Mouse (Mus musculus): Measurements from ENCODE around the gene Plxnd1. TPM values are rescaled to one million over a fixed set of nuclear protein-coding genes. Genes with fewer than 3 reads are reported as not detected.

Gene Plxnd1
- polyA plus RNA-seq, 1 experiment from 2014 or later, result 46.9 TPM

DNA sequence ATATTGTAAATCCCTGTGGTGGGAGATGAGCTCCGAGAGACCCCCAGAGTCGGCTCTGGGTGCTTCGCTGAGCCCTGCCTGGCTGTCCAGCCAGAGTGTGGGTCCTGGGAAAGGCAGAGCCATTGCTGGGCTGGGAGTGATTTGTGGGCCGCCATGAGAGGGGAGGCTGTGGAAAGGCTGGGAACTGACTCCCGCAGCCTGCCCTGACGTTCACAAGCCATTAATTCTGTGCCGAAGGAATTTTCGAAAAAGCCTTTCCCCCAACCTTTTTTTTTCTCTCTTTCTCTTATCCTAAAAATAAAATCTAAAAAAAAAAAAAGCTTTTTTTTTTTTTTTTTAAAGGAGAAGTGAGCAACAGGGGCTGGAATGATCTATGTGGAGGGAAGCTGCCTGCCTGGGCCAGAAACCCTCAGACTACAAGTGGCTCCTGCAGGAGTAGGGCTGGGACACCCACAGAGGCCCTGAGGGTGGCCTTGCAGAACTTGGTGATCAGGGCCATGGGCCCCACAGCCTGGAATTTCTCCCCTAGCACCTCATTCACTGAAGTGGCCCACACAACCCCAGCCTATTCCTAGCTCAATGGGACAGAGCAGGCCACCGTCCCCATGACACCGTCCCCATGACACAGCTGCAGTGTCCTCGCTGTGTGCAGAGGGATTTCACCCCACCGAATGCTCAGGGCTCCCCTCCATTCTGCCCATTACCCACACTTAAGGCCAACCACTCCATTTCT is 11.3 kb downstream of the Plxnd1 start:
- 53% methylated on average over 12 of the region's 12 CpGs for WGBS
- peak overlapping the region; percentile 70 for H3K27ac ChIP-seq (replicated peaks; ENCODE audit: low read depth, low read length)
- no peak for ATAC-seq (ENCODE audit: low read depth)
- H3K4me1 ChIP-seq (ENCODE audit: control insufficient read depth, insufficient read depth, low read length), result peaks cover 39% of the 10 kb centered on the region
- no peak overlapping the region for H3K4me3 ChIP-seq (ENCODE audit: low read depth, low read length)
- H3K4me2 ChIP-seq (ENCODE audit: low read depth, low read length), result peak overlapping the region; percentile 24
- no peaks in the 10 kb centered on the region for H3K27me3 ChIP-seq (replicated peaks; ENCODE audit: control insufficient read depth, insufficient read depth, low read length)
- H3K36me3 ChIP-seq (ENCODE audit: control insufficient read depth, insufficient read depth, low read length), result 0 out of 2 replicates have a peak, but pooled peaks cover 5% of the 10 kb centered on the region
- 0 out of 2 replicates have a peak overlapping the region, but pooled peaks have one; percentile 35 for H3K9ac ChIP-seq (ENCODE audit: low read depth, low read length)
- H3K9me3 ChIP-seq (ENCODE audit: control insufficient read depth, low read length), result no peaks in the 10 kb centered on the region
- no peak for DNase-seq (ENCODE audit: low spot score)

DNA sequence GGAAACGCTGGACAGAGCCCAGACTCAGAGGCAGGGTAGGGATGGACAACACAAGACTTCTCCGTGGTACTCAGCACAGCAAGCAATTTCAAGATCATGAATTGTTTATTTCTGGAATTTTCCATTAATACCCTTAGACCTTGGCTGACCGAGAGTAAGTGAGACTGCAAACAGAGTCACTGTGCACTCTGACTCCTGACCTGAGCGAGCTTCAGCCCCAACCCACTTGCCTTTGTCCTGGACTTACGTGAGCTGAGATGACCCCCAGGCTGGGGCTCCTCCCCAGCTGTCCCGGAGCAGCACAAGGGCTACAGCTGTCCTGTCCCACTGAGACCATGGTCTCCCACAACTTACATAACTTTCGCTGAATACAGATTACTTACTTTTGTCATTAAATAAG is 11.9 kb downstream of the Plxnd1 start:
- Histone ChIP-seq H3K27ac (replicated peaks; ENCODE audit: low read depth, low read length) (peak overlapping the region; percentile 70), H3K4me1 (ENCODE audit: control insufficient read depth, insufficient read depth, low read length) (peaks cover 39% of the 10 kb centered on the region), H3K9ac (ENCODE audit: low read depth, low read length) (peak overlapping the region; percentile 35; the same call in 1 of the 2 replicates), H3K36me3 (ENCODE audit: control insufficient read depth, insufficient read depth, low read length) (peaks cover 5% of the 10 kb centered on the region; the same call in 1 of the 2 replicates), H3K9me3 (ENCODE audit: control insufficient read depth, low read length) (no peaks in the 10 kb centered on the region), H3K4me2 (ENCODE audit: low read depth, low read length) (peak overlapping the region; percentile 24), H3K27me3 (replicated peaks; ENCODE audit: control insufficient read depth, insufficient read depth, low read length) (no peaks in the 10 kb centered on the region), H3K4me3 (ENCODE audit: low read depth, low read length) (no peak overlapping the region)
- ATAC-seq (ENCODE audit: low read depth), result no peak
- no peak for DNase-seq (ENCODE audit: low spot score)
- 49% methylated on average over 7 of the region's 7 CpGs for WGBS

DNA sequence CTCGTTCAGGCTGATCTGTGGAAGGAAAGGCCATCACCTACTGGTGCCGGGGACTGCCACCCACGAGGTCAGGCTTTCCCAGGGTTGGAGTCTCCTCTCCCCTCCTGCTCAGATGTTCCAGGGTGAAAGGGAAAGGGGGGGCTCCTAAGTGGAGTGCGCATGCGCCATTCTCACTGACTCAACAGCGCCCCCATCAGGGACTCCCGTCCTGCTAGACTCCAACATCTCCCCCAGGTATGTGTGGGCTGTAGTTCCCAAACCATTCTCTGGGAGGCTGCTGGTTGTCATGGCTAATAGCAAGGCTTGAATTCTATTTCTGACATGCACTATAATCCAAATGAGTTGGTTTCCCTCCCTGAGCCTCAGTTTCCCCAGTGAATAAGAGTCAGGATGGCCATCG is 16.2 kb downstream of the Plxnd1 start:
- no peak overlapping the region for H3K4me2 ChIP-seq (ENCODE audit: low read depth, low read length)
- no peaks in the 10 kb centered on the region for H3K27me3 ChIP-seq (replicated peaks; ENCODE audit: control insufficient read depth, insufficient read depth, low read length)
- DNase-seq (ENCODE audit: low spot score), result no peak
- peaks cover 11% of the 10 kb centered on the region for H3K4me1 ChIP-seq (ENCODE audit: control insufficient read depth, insufficient read depth, low read length)
- no peak overlapping the region for H3K9ac ChIP-seq (ENCODE audit: low read depth, low read length)
- no peaks in the 10 kb centered on the region for H3K9me3 ChIP-seq (ENCODE audit: control insufficient read depth, low read length)
- 58% methylated on average over 8 of the region's 8 CpGs for WGBS
- H3K27ac ChIP-seq (replicated peaks; ENCODE audit: low read depth, low read length), result no peak overlapping the region
- H3K4me3 ChIP-seq (ENCODE audit: low read depth, low read length), result no peak overlapping the region
- no peak for ATAC-seq (ENCODE audit: low read depth)
- H3K36me3 ChIP-seq (ENCODE audit: control insufficient read depth, insufficient read depth, low read length), result peaks cover 5% of the 10 kb centered on the region; the same call in 1 of the 2 replicates

DNA sequence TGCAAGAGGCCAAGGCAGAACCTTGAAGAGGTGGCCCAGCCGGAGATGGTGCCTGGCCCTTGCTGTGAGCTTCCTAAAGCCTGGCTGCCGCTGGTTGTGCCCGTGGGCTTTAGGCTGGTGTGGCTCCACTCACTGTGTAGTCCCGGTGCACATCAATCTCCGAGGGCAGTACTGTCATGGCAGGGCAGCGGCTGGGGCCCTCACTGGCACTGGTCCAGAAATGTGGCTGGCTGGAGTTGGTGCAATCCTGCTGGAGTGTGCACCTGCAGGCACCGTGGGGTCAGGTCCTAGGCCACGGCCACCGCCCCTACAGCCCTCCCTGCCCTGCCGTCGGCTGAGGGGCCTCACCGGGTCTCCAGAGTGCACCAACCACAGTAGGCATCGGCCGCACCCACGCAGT is 17.0 kb downstream of the Plxnd1 start:
- Histone ChIP-seq H3K9me3 (ENCODE audit: control insufficient read depth, low read length) (no peaks in the 10 kb centered on the region), H3K36me3 (ENCODE audit: control insufficient read depth, insufficient read depth, low read length) (peaks cover 5% of the 10 kb centered on the region; the same call in 1 of the 2 replicates), H3K27ac (replicated peaks; ENCODE audit: low read depth, low read length) (no peak overlapping the region), H3K4me2 (ENCODE audit: low read depth, low read length) (no peak overlapping the region), H3K4me3 (ENCODE audit: low read depth, low read length) (no peak overlapping the region), H3K9ac (ENCODE audit: low read depth, low read length) (no peak overlapping the region), H3K27me3 (replicated peaks; ENCODE audit: control insufficient read depth, insufficient read depth, low read length) (no peaks in the 10 kb centered on the region), H3K4me1 (ENCODE audit: control insufficient read depth, insufficient read depth, low read length) (peaks cover 5% of the 10 kb centered on the region)
- ATAC-seq (ENCODE audit: low read depth), result no peak
- no peak for DNase-seq (ENCODE audit: low spot score)
- 88% methylated on average over 13 of the region's 15 CpGs for WGBS

DNA sequence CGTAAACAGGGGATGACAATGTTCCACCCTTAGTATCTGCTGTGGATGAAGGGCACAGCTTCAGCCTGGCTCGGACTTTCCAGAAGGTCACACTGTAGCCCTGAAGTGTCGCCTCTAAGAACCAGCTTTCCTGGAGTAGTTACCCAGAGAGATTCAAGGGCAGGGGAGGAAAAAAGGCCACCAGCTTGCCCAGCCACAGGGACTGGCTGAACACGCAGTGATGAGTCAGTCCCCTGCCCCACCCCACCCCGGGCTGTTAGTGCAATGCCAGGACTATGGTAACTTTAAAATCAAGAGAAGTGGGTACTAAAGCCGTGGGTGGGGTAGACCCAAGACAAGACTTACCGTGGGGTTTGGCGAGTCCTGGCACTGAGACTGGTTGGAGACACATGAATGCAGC is 19.2 kb downstream of the Plxnd1 start:
- WGBS, result 87% methylated on average over 8 of the region's 8 CpGs
- Histone ChIP-seq H3K36me3 (ENCODE audit: control insufficient read depth, insufficient read depth, low read length) (peaks cover 5% of the 10 kb centered on the region; the same call in 1 of the 2 replicates), H3K4me2 (ENCODE audit: low read depth, low read length) (no peak overlapping the region), H3K27ac (replicated peaks; ENCODE audit: low read depth, low read length) (no peak overlapping the region), H3K9me3 (ENCODE audit: control insufficient read depth, low read length) (no peaks in the 10 kb centered on the region), H3K9ac (ENCODE audit: low read depth, low read length) (no peak overlapping the region), H3K27me3 (replicated peaks; ENCODE audit: control insufficient read depth, insufficient read depth, low read length) (no peaks in the 10 kb centered on the region), H3K4me1 (ENCODE audit: control insufficient read depth, insufficient read depth, low read length) (peaks cover 19% of the 10 kb centered on the region), H3K4me3 (ENCODE audit: low read depth, low read length) (no peak overlapping the region)
- ATAC-seq (ENCODE audit: low read depth), result no peak
- no peak for DNase-seq (ENCODE audit: low spot score)

DNA sequence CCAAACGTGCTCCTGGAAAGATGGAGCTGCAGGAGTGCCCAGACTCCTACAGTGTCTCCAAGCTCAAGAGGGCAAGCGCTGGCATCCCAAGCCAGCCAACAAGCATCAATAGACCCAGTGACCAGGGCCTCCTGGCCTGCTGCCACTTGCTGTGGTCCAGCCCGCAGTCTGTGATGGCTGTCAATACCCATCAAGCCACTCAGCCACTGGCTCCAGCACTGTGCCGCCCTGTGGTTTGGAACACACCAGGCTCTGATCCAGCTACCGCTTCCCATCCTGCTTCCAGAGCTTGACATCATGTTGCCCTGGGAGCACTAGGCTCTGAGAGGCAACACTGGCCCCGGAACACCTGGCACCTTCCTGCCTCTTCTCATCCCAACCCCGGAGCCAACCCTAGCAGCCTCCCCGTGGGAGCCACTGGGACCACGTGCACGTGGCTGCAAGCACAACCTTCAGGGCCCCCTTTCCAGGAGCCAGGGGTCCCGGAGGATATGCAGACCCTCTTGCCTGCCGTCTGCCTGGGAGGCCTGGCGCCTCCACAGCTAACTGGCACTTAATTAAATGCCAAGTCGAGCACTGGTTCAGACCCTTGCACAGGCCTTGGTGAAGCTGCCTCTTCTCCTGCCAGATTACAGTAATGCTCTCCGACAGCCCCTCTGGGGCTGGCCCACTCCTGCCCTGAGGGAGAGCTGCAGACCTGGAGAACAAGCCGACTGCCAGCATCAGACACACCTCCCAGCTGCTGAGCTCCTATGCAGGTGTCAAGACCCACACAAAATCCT is 20.7 kb downstream of the Plxnd1 start:
- no peak for DNase-seq (ENCODE audit: low spot score)
- Histone ChIP-seq H3K9me3 (ENCODE audit: control insufficient read depth, low read length) (no peaks in the 10 kb centered on the region), H3K27me3 (replicated peaks; ENCODE audit: control insufficient read depth, insufficient read depth, low read length) (no peaks in the 10 kb centered on the region), H3K4me3 (ENCODE audit: low read depth, low read length) (no peak overlapping the region), H3K9ac (ENCODE audit: low read depth, low read length) (no peak overlapping the region), H3K36me3 (ENCODE audit: control insufficient read depth, insufficient read depth, low read length) (no peaks in the 10 kb centered on the region; the same call in 1 of the 2 replicates), H3K27ac (replicated peaks; ENCODE audit: low read depth, low read length) (0 out of 2 replicates have a peak overlapping the region, but pooled peaks have one; percentile 33), H3K4me2 (ENCODE audit: low read depth, low read length) (no peak overlapping the region), H3K4me1 (ENCODE audit: control insufficient read depth, insufficient read depth, low read length) (peaks cover 19% of the 10 kb centered on the region)
- 74% methylated on average over 16 of the region's 16 CpGs for WGBS
- 0 out of 2 replicates have a peak, but pooled peaks have one; percentile 9 for ATAC-seq (ENCODE audit: low read depth)

DNA sequence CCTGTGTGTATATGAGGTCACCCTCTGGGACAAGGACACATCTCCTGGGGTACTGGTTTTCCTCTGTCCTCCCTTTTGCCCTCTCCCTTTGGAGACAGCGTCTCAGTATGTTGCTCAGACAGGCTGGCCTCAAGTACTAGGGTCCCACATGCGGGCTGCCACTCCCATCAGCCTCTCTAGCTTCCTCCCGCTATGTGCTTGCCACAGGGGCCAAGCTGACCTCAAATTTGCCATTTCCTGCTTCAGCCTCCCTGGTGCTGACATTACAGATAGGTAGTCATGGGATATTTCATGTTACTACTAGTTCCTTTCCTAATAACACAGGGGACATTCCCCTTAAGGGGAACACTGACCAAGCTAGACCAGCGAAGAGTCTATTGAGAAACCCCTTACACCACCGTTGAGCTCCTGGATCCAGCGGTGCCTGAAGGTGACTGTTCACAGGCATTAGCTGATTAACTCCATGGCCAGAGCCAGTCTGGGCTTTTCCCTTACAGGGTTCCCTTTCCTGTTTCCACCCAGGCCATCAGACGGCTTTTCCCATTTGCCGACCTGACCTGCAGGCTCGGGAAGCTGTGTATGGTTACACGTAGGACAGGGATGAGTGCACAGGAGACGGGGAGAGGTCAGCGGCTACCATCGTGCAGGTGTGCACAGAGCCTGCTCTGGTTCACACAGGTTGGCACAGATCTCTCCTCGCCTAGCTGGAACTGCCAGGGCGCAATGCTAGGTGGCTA is 21.5 kb downstream of the Plxnd1 start:
- Histone ChIP-seq H3K4me3 (ENCODE audit: low read depth, low read length) (no peak overlapping the region), H3K27me3 (replicated peaks; ENCODE audit: control insufficient read depth, insufficient read depth, low read length) (no peaks in the 10 kb centered on the region), H3K4me2 (ENCODE audit: low read depth, low read length) (no peak overlapping the region), H3K27ac (replicated peaks; ENCODE audit: low read depth, low read length) (0 out of 2 replicates have a peak overlapping the region, but pooled peaks have one; percentile 33), H3K4me1 (ENCODE audit: control insufficient read depth, insufficient read depth, low read length) (peaks cover 19% of the 10 kb centered on the region), H3K9ac (ENCODE audit: low read depth, low read length) (no peak overlapping the region), H3K9me3 (ENCODE audit: control insufficient read depth, low read length) (no peaks in the 10 kb centered on the region), H3K36me3 (ENCODE audit: control insufficient read depth, insufficient read depth, low read length) (peaks cover 3% of the 10 kb centered on the region; the same call in 1 of the 2 replicates)
- no peak for DNase-seq (ENCODE audit: low spot score)
- WGBS, result 86% methylated on average over 15 of the region's 15 CpGs
- no peak for ATAC-seq (ENCODE audit: low read depth)

DNA sequence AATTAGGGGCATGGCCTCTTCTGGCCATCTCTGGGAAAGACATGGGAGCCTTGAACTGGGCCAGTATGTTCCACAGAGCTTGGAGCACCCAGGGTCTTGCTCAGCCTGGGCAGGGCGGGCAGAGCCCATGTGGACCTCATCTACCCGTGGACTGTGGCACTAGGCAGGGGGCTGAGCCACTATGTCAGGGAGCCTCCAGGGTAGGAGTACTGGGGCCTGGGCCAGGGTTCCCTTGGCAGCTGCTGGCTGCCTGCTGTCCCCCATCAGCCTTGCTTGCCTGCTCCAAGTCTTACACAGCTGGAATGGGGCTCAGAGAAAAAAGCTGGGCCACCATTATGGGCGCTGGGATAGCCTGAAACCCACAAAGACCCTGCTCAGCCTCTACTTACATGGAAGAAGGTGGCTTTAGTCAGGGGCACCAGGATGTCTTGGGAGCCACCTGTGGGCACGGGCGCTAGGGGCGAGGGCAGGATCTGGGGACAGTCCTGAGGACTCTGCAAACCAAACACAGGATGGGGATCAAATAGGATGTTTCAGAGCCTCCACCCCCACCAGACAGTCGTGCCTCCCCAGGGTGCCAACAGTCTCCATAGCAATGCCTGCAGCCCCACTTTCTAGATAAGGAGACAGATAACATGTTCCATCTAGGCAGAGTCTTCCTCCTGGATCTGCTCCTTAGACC is 22.6 kb downstream of the Plxnd1 start:
- Histone ChIP-seq H3K4me2 (ENCODE audit: low read depth, low read length) (0 out of 2 replicates have a peak overlapping the region, but pooled peaks have one; percentile 12), H3K27ac (replicated peaks; ENCODE audit: low read depth, low read length) (peak overlapping the region; percentile 68; the same call in 1 of the 2 replicates), H3K4me3 (ENCODE audit: low read depth, low read length) (no peak overlapping the region), H3K27me3 (replicated peaks; ENCODE audit: control insufficient read depth, insufficient read depth, low read length) (no peaks in the 10 kb centered on the region), H3K9me3 (ENCODE audit: control insufficient read depth, low read length) (no peaks in the 10 kb centered on the region), H3K9ac (ENCODE audit: low read depth, low read length) (no peak overlapping the region), H3K4me1 (ENCODE audit: control insufficient read depth, insufficient read depth, low read length) (peaks cover 19% of the 10 kb centered on the region), H3K36me3 (ENCODE audit: control insufficient read depth, insufficient read depth, low read length) (peaks cover 5% of the 10 kb centered on the region; the same call in 1 of the 2 replicates)
- WGBS, result 69% methylated on average over 6 of the region's 7 CpGs
- DNase-seq (ENCODE audit: low spot score), result peak; percentile 48
- ATAC-seq (ENCODE audit: low read depth), result peak; percentile 42
